In the genomic region with DNA sequence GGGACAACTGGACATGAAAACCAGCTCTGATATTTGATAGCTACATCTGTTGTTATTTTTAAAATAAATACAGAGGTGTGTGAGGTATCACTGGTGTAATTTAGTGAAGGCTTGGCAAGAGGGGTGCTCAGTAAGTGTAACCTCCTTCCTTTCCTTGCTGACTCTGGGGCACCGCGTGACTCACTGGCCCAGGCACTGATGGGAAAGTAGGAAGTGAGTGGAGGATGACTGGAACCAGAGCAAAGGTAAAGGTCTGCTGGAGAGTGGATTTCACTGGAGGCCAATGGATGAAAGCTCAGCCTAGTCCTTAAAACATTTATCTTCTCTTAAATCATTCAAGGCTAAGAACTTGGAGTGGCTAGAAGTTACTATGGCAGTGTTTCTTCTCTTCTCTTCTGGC, we compare ENCODE assay signal across 25 mouse cellular contexts. TPM values are rescaled to one million over a fixed set of nuclear protein-coding genes. Genes with fewer than 3 reads are reported as not detected.
A peak's percentile ranks its signal among the peaks of the same experiment; 100 is the strongest.
DNase-seq lines count a peak whose midpoint lies in the region; ATAC-seq and TF ChIP-seq lines count a peak whose summit lies in the region.
"Had no signal": no experiment of that assay in that cellular context is flagged by ENCODE, and none has a peak within 500 bp of the region (broad histone marks: within the 10 kb centered on the region; RNA-seq: fewer than 3 reads in every experiment).

No protein-coding gene starts in this region.

- peak; percentile 7 for DNase-seq in cerebellum, adult 11-12 months
- no peak for DNase-seq in hindbrain, postnatal 0 days (ENCODE audit: low spot score)
- no peak for DNase-seq in hindbrain, embryonic 11.5 days (ENCODE audit: low spot score)
- DNase-seq in layer of hippocampus, adult 2 months (ENCODE audit: low spot score in 2 of 2) = no peak
- no peak for DNase-seq in layer of hippocampus, adult 8-10 months (ENCODE audit: low spot score in 2 of 2)
- no peak for DNase-seq in gastrocnemius, postnatal 25 days
- DNase-seq: adrenal gland, adult 2 months; adrenal gland, postnatal 14 days; B cell, adult 2 months; cerebellum, adult 18-20 months; cerebellum, adult 9-10 months; cerebellum, postnatal 14 days; gastrocnemius, postnatal 10 days; heart, adult 18-20 months; heart, postnatal 14 days; heart, postnatal 4 days had no signal

- no peak overlapping the region for H3K4me2 ChIP-seq in hindbrain, postnatal 0 days (ENCODE audit: low read depth, low read length)
- H3K4me2 ChIP-seq in hindbrain, embryonic 11.5 days (replicated peaks; ENCODE audit: low read depth, low read length) = no peak overlapping the region
- H3K4me2 ChIP-seq: forebrain, embryonic 13.5 days; heart, embryonic 13.5 days; hindbrain, embryonic 12.5 days had no signal

- no peak for TF ChIP-seq CTCF in hindbrain, postnatal 0 days (IDR thresholded peaks at IDR 0.05; ENCODE audit: low read depth)
- TF ChIP-seq CTCF in layer of hippocampus, adult 2 months (conservative IDR thresholded peaks at IDR 0.05) = no peak

- no peaks in the 10 kb centered on the region for H3K4me1 ChIP-seq in hindbrain, postnatal 0 days (ENCODE audit: insufficient read depth, low read length)
- H3K4me1 ChIP-seq in hindbrain, embryonic 11.5 days (replicated peaks; ENCODE audit: control insufficient read depth, insufficient read depth, low read length) = no peaks in the 10 kb centered on the region
- H3K4me1 ChIP-seq: forebrain, embryonic 13.5 days; hindbrain, embryonic 12.5 days had no signal

- no peak overlapping the region for H3K9ac ChIP-seq in hindbrain, postnatal 0 days (replicated peaks; ENCODE audit: low read length)
- H3K9ac ChIP-seq in hindbrain, embryonic 11.5 days (ENCODE audit: low read depth, low read length) = no peak overlapping the region
- H3K9ac ChIP-seq: forebrain, embryonic 13.5 days; heart, embryonic 13.5 days; hindbrain, embryonic 12.5 days had no signal

- no peaks in the 10 kb centered on the region for H3K9me3 ChIP-seq in hindbrain, postnatal 0 days (ENCODE audit: low read length)
- no peaks in the 10 kb centered on the region for H3K9me3 ChIP-seq in hindbrain, embryonic 11.5 days (ENCODE audit: control insufficient read depth, low read length)
- H3K9me3 ChIP-seq: forebrain, embryonic 10.5 days; forebrain, embryonic 13.5 days; G1E; heart, embryonic 13.5 days; hindbrain, embryonic 12.5 days had no signal

- ATAC-seq in cerebellum, adult (ENCODE audit: insufficient number of reproducible peaks, low FRiP score, low TSS enrichment) = no peak
- ATAC-seq in hindbrain, postnatal 0 days = no peak
- ATAC-seq in hindbrain, embryonic 11.5 days (ENCODE audit: low FRiP score) = no peak
- ATAC-seq: forebrain, embryonic 13.5 days; forebrain, embryonic 16.5 days; Patski had no signal

- peak overlapping the region; percentile 62; the same call in 1 of the 2 replicates for H3K27ac ChIP-seq in hindbrain, postnatal 0 days
- H3K27ac ChIP-seq in hindbrain, embryonic 11.5 days (ENCODE audit: low read depth, low read length) = no peak overlapping the region
- H3K27ac ChIP-seq in layer of hippocampus, adult 2 months = peak overlapping the region; percentile 54; the same call in 1 of the 2 replicates
- H3K27ac ChIP-seq: forebrain, embryonic 10.5 days; forebrain, embryonic 13.5 days; heart, embryonic 13.5 days; hindbrain, embryonic 12.5 days had no signal

- H3K27me3 ChIP-seq in hindbrain, postnatal 0 days (ENCODE audit: insufficient read depth, low read length) = no peaks in the 10 kb centered on the region
- H3K27me3 ChIP-seq in hindbrain, embryonic 11.5 days (ENCODE audit: control insufficient read depth, insufficient read depth, low read length) = no peaks in the 10 kb centered on the region
- H3K27me3 ChIP-seq: CH12.LX; forebrain, embryonic 13.5 days; heart, embryonic 13.5 days; hindbrain, embryonic 12.5 days; Patski had no signal

- peaks cover 17% of the 10 kb centered on the region; the same call in 1 of the 2 replicates for H3K36me3 ChIP-seq in hindbrain, postnatal 0 days (ENCODE audit: insufficient read depth, low read length)
- no peaks in the 10 kb centered on the region for H3K36me3 ChIP-seq in hindbrain, embryonic 11.5 days (ENCODE audit: control insufficient read depth, insufficient read depth, low read length)

- 97% methylated on average over 2 of the region's 2 CpGs for WGBS in hindbrain, postnatal 0 days
- WGBS in hindbrain, embryonic 11.5 days = 89% methylated on average over 2 of the region's 2 CpGs

- no peak overlapping the region for H3K4me3 ChIP-seq in hindbrain, postnatal 0 days (ENCODE audit: low read length)
- H3K4me3 ChIP-seq in hindbrain, embryonic 11.5 days (ENCODE audit: low read depth, low read length) = no peak overlapping the region
- H3K4me3 ChIP-seq in layer of hippocampus, adult 2 months = no peak overlapping the region
- H3K4me3 ChIP-seq: forebrain, embryonic 10.5 days; forebrain, embryonic 13.5 days; heart, embryonic 13.5 days; hindbrain, embryonic 12.5 days had no signal

RNA-seq across cellular contexts. Expression of gene Ikbke, which starts 21.3 kb away (rescaled TPM):
- total RNA-seq in hindbrain, postnatal 0 days (2014; rRNA removed) = 0.75 and 1.5 TPM in 2 replicates
- polyA plus RNA-seq in hindbrain, postnatal 0 days (2015; fragmentation: Nextera tagmentation; extraction: Ambion mirVana) = 1.2 TPM in 2 replicates
- polyA plus RNA-seq in hindbrain, embryonic 11.5 days (2014; fragmentation: Nextera tagmentation; extraction: Ambion mirVana) = 0.49 and 0.66 TPM in 2 replicates
- 1 to 10 TPM; 2.1 to 3.2 TPM for total RNA-seq in layer of hippocampus, adult 2 months (2021)
- total RNA-seq in layer of hippocampus, adult 8-10 months (2022) = 1 to 10 TPM; 1.8 to 4.9 (median 3.4) TPM
- 1 to 10 TPM in 1 of 2 experiments, under 1 TPM in 1; 0.95 to 1.9 TPM for total RNA-seq in gastrocnemius, postnatal 25 days (2021)

RNA-seq across cellular contexts. Expression of gene Rassf5, which starts 55.7 kb away (rescaled TPM):
- 12.9 and 41.5 TPM in 2 replicates for total RNA-seq in hindbrain, postnatal 0 days (2014; rRNA removed)
- polyA plus RNA-seq in hindbrain, postnatal 0 days (2015; fragmentation: Nextera tagmentation; extraction: Ambion mirVana) = 8.1 and 8.3 TPM in 2 replicates
- polyA plus RNA-seq in hindbrain, embryonic 11.5 days (2014; fragmentation: Nextera tagmentation; extraction: Ambion mirVana) = 1.1 and 1.5 TPM in 2 replicates
- 10 to 100 TPM; 17.2 to 18.4 TPM for total RNA-seq in layer of hippocampus, adult 2 months (2021)
- 10 to 100 TPM; 17.6 to 21.5 (median 18.6) TPM for total RNA-seq in layer of hippocampus, adult 8-10 months (2022)
- under 1 TPM; 0.70 to 0.90 TPM for total RNA-seq in gastrocnemius, postnatal 25 days (2021)
